Mouse (Mus musculus): ENCODE measurements around the gene Ak1. TPM values are rescaled to one million over a fixed set of nuclear protein-coding genes. Genes with fewer than 3 reads are reported as not detected.

Ak1 gene
- total RNA-seq, 2 experiments from 2014 or later = 1,680 to 2,125 TPM

DNA sequence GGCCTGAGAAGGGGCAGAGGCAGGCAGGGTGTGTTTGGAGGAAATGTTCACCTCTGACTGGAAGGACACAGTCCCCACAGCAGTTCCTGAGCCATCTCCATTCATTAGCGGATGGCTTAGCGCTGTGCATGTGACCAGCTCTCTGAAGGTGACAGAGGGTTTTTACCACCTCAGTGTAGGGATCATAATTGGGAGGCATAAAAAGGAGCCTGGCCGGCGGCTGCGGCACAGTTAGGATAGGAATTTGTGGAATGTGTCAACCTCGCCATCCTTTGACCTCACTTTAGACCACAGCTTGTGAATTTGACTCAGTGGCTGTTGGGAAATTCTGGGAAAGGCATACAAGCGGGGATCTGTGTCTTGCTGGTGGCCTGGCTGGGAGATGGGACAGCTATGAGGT is 32.2 kb downstream of the Ak1 start:
- DNase-seq = no peak

DNA sequence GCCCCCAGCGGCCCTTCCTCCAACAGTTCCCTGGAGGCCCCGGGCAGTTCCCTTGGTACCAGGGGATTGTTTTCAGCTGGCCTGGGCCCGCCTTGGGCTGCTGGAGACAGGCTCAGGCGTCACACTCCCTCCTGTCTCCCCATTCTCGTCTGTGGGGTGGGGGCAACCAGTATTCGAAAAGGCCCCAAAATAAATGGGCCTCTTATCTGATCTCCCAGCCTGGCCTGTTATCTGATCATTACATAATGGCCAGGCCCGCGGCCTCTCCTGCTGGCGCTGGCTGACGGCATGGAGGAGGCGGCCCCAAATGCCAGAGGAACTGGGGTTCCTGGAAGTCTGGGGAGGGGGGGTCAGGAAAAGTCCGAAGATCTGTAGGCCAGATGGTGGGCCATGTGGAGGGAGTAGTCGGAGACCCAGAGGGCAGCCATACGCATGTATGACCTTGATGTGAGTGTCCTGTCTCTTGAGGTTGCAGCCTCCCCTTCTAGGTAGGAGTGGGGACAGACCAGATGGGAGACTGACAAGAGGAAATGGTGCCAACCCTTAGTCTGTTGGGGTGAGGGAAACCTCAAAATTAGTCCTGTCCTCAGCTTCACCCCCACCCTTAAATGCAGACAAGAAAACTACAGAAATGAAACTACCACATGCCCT is 33.3 kb downstream of the Ak1 start:
- no peak for DNase-seq

DNA sequence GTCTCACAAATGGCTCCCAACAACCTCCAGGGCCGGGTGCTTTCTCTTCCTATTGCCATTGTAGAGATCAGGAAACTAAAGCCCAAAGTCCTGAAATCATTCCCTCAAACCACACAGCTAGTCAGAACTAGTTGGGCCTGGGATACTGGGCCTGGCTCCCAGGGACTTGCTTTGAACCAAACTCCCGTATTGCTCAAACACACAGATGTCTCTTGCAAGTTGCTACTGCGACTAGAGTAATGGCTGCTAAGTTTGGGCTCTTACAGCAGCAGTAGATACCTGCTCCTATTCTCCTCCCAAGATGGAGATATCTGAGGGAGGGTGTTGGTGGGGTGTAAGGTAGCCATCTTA is 33.8 kb downstream of the Ak1 start:
- no peak for DNase-seq

DNA sequence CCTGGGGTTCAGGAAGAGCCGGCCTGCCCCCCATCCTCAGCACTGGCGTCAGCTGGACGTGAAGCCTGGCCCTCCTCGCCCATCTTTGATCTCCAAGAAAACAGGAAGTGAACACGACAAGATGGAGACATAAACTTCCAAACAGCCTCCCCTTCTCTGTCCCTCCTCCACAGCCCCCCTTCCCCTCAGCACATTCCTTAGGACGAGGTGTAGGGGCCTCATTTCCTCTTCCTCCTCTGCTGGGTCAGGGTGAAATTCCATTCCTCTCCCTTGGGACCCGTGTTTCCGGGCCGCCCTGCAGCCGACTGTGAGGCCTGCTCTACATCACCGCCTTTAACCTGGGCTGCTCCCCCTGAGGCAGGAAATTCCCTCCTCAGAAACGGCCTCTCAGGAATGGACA is 34.3 kb downstream of the Ak1 start:
- peak; percentile 68 for DNase-seq

DNA sequence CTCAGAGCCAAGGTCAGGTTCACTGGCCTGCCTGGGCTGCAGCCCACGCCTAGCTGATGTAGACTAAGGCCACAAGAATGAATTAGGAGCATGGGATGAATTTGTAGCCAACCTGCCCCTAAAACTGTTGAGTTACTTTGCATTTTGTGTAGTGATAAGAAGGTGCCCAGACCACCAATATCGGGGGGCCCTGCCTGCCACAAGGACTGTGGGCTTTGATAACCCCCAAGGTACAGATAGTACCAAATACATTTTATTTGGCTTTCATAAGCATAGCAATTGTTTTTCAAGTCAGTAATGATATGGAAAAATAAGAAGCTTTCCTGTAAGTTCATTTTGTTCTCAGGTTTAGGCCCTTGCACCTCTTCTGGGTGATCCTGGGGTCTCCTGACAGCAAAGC is 37.3 kb downstream of the Ak1 start:
- DNase-seq = no peak

DNA sequence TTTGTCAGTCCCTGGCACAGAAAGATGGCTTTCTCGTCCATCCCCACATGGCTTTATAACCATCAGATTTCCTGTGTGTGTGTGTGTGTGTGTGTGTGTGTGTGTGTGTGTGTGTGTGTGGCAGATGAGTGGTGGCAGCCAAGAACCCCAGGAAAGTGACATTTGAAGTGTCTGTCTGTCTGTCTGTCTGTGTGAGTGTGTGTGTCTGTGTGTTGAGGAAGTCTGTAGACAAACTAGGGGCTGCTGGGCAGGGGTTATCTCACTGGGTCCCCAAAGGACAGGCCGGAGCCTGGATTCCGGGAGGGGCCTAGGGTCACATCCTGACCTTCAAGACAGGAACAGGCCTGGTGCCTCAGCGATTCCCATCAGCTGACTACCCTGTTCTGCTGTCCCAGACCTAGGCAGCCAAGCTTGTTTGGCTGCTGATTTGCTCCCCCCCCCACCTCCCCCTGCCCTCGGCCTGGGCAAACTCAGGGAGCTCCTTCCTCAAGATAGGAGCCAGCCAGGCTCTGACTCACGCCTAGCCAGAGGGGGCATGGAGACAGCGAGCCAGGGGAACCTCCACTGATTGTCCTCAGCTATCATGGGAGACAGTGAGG is 40.0 kb downstream of the Ak1 start:
- no peak for DNase-seq

DNA sequence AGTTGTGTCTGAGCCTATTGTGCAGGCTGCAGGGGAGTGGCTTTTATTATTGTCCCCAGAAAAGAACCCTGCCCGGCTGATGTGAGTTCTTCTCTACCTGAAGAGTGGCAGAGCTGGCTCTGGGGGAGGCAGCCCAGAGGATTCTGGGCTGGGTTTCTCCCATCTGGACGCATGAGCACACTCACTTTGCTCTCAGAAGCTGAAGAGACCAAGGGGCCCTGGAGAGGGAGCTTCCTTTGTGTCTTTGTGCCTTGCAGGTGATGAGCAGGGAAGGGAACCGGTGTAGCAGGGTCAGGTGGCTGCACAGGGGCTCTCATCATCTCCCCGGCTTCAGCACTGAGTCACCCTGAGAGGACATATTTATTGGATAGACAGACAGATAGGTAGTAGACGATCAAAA is 40.7 kb downstream of the Ak1 start:
- DNase-seq = no peak

DNA sequence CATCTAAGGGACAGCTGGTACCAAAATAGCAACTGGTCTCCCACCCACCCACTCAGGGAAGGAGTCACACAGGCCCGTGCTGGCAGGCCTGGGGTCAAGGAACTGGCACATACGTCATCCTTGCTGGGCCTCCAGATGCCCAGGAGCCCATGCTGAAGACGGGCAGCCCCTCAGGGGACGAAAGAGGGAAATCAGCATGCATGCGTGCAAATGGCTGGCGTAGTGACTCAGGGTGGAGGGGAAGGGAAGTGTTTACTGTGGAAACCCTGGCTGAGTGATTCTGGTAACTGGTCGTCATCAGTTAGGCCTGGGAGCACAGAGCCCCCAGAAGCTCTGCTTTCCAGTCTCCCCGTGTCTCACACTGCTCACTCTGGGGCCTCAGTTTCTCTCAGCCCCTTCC is 43.8 kb downstream of the Ak1 start:
- DNase-seq = no peak

DNA sequence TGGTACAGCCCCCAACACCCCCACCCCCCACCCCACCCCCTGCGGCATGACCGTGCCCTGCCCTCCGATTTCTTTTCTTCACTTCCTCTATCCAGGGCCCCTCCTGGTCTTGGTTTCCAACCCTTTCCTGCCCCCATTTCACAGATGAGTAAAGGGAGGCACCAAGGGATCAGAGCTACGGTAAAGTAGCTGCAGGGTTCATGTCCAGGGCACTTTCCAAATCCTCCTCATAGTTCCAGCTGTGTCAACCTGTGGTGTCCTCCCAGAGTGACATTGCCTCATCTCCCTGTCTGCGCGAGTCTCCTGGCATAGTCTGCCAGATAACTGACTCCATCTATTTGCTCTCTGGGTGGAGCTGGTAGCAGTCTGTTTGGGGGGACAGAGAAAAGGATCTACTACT is 44.3 kb downstream of the Ak1 start:
- no peak for DNase-seq

DNA sequence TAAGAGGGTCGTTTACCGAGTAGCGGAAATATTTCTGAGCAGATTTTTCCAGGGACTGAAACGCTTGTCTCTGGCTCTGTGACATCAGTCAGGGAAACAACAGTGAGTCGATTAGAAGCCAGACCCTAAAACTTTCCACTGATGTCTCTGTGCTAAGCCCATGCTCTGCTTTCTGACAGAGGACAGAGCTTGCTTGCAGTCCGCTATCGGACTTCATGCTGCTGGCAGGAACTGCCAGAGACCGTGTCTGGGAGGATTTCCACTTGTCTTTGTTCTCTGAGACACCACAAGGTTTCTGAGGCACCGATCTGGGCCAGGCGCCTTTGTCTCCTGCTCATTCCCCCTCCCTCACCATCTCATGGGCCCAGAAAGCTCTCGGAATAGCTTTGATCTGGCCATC is 46.2 kb downstream of the Ak1 start:
- DNase-seq = no peak

DNA sequence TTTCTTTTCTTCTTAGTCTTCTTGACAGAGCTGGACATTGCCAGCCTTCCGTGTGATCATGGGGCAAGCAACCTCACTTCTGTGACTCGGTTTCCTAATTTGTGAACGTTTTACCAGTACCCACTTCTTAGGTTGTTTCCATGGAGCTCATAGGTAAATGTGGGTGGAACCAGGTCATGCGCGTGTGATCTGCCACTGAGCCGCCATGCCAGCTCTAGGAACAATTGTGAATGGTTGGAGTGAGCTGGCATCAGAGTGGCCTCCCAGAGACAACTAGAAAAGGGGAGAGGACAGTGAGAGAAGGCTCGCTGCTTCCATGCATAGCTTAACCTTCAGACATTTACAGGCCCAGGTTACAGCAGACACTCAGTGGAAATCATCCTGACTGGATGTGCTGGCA is 46.6 kb downstream of the Ak1 start:
- DNase-seq = no peak

DNA sequence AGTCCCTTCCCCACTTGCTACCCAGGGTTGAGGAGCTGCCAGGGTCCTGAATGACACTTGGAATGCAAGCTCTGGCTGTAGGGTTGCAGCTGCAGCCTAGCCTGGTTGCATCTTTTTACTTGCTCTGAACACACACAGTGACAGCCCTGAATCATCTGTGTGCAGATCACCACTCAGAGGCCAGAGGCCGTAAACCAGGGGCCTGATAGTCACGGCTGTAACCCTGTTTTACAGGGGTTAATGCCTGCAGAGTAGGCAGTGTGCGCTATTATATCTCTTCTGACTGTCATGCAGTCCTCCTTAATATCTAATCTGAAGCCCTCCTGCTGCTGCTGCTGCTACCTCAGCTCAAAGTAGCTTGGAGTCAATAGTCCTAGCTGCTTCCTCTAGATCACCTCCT is 48.3 kb downstream of the Ak1 start:
- DNase-seq = no peak

DNA sequence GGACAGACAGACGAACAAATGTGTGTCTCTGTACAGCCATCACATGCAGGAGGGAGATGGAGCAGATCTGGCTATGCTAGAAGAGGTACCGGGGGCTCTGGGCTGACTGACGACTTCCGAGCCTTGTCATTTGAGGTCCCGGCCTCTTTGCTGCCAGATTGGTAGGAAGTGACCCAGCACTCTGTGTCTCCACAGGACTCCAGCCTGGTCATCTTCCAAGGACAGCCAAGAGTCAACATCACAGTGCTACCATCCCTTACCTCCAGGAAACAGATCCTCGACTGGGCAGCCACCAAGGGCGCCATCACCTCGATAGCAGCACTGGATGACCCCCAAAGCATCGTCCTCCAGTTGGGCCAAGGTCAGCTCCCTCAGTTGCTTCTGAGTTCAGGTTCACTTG is 49.6 kb downstream of the Ak1 start:
- DNase-seq = no peak

DNA sequence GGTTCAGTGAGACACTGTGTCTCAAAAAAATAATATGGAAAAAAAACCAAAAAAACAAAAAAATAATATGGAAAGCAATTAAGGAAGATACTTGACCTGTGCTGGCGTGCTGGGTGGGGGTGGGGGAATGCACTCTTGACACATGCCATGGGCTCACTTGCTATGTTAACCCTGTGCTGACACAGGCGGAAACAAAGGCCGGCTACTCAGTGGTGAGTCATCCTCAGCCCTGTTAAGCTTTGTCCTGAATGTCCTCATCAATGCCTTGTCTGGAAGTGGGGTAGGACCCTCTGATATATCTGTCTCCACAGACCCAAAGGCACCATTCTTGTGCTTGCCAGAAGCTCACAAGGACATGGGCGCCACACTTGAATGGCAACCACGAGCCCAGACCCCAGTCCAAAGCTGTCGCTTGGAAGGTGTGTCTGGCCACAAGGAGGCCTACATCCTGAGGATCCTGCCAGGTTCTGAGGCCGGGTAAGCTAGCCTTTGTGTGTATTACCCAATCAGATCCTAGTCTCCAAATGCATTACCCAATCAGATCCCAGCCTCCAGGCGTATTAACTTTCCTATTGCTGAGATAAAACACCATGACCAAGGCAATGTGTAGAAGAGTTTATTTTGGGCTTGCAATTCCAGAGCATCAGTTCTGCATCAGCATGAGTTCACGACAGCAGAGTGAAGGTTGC is 50.5 kb downstream of the Ak1 start:
- DNase-seq = no peak

DNA sequence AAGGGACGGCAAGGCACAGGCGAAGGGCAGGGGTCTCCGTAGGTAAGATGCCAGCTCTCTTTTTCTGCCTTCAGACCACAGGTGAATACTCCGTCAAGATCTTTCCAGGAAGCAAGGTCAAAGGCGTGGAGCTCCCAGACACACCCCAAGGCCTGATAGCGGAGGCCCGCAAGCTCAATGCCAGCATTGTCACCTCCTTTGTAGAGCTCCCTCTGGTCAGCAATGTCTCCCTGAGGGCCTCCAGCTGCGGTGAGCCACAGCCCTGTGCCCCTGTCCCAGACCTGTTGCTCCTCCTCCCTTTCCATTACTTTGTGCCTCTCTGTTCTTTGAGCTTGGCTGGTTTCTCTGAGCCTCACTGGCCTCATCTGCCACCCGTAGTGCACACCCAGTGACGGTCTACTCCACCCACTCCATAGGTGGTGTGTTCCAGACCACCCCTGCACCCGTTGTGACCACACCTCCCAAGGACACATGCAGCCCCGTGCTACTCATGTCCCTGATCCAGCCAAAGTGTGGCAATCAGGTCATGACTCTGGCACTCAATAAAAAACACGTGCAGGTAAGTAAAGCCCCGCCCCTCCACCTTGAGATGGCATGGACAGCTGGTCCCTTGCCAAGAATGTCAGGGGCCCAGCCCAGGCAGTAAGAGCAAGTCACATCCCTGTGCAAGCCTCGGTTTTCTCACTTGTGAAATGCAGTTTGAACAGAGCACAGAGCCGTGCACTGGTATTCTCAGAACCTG is 51.8 kb downstream of the Ak1 start:
- DNase-seq = no peak

DNA sequence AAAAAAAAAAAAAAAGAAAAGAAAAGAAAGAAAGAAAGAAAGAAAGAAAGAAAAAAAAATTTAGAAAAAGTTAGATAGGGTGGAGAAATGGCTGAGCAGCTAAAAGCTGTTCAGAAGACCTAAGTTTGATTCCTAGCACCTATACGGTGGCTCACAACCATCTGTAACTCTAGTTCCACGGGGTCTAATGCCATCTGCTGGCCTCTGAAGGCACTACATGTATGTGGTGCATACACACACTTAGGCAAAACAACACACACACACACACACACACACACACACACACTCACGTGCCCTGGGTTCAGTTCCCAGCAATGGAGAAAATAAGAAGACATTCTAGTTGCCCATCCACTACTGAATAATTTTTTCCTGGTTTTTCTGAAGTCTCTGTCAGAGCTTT is 55.3 kb downstream of the Ak1 start:
- DNase-seq = no peak

DNA sequence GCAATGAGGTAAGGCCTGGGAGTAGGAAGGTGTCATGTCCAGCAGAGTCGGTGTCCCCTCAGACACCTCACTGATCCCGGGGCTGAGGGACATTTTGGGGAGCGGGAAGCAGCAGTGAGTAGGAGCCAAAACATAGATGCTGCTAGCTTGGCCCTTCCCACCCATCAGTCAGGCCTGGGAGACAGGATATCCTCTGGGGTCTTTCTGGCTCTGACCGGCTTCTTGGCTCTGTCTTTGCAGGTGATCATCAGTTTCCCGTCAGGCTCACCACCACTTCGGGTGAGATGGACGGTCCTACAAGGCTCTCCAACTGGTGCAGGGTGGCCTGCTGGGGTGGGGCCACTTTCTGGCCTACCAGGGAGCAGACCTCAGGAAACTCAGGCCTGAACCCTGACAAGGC is 56.1 kb downstream of the Ak1 start:
- DNase-seq = no peak

DNA sequence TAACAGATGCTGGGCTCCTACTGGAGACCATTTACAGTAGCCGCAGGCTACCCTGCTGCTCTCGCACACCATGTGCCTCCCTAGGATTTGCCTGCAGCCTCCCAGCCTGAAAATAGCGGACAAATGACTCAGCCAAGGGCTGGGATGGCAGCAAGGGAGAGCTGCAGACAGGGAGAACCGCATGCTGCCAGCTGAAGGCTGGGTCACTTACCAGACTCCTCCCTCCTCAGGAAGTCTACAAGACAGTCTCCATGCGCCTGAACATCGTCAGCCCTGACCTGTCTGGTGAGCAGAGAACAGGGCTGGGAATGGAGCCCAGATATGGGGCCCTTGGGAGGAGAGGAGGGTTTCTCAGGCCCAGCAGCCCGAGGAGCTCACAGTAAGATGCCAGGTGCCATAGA is 58.5 kb downstream of the Ak1 start:
- DNase-seq = peak; percentile 52

DNA sequence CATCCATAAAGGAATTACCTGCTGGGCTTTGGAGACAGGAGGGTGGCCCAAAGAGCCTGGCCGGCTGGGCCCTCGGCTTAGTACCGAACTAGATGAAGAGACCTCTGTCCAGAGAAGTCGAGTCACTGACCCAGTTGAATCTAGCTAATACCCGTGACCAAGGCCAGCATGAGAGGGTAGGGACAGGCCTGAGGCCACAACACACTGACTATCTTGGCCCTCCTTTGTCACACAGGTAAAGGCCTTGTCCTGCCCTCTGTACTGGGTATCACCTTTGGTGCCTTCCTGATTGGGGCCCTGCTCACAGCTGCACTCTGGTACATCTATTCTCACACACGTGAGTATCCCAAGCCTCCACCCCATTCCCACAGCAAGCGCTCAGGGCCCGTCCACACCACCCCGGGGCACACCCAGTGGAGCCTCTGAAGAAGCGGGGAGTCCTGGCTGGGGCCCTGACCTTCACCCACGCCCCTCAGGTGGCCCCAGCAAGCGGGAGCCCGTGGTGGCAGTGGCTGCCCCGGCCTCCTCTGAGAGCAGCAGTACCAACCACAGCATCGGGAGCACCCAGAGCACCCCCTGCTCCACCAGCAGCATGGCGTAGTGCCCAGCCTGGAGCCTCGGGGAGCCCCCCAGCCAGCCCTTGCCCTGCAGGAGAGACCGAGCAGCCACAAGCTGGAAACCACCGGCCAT is 59.5 kb downstream of the Ak1 start:
- DNase-seq = no peak

DNA sequence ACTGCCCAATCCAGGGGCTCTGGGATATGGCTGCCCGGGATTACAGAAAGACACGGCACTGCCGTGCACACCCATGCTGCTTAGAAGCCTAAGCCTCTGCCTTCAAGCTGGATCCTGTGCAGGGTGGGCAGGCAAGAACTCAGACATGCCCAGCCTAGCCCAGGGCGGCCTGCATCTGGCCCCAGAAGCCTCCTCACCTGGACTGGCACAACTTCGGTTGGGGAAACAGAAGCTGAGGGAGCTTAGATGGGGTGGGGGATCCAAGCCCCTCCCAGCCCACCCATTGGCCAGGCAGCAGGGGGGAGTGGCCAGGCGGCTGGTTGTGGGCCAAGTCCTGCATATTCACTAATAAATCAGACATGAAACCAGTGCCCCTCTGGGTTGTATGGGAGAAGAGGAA is 60.2 kb downstream of the Ak1 start:
- DNase-seq = no peak

DNA sequence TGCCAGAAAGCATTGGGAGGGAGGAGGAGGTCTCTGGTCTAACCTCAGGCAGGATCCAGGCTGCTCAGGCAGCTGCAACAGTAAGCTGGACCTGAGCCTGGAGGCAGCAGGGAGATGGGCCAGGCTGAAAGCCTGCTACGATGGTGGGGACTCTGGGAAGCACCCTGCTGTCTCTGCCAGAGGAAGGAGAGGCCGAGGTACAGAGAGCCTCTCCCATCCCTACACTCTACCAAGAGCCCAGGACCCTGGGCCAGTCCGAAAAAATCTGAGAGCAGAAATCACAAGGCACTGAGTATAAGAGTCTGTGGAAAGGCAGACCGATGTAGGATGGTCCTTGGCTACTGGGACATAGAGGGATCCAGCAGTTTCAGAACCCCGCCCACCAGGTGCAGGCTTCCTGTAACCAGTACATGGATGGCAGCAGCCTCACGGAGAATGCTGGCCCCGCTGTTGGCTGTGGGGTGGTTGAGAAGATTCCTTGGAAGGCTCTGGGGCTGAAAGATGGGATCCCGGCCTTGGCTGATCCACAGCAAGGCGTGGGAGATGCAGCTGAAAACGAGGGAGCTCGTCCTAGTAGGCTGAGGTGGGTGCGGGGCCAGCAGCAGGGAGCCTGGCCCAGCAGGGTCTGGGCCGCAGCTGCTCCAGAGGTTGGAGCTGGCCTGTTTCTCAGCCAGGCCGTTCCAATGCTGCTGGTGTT is 61.3 kb downstream of the Ak1 start:
- DNase-seq = peak; percentile 67

DNA sequence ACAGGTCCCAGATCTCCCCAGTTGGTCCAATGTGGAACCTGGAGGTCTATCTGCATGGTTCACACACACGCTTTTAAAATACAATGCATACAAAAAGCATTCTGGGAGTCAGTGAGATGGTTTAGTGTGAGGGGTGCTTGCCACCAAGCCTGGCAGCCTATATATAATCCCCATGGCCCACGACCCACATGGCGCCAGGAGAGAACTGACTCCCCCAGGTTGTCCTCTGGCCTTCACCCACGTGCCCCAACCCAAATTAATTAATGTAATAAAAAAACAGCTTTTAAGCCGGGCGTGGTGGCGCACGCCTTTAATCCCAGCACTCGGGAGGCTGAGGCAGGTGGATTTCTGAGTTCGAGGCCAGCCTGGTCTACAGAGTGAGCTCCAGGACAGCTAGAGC is 62.1 kb downstream of the Ak1 start:
- no peak for DNase-seq

Measured in gastrocnemius, postnatal 25 days (tissue).